Mouse (Mus musculus) bone marrow, adult 2 months (tissue): ENCODE results near the gene Tac2.

ENCODE experiments used
- CTCF ChIP-seq: fragments of 200-500 bp; IDR thresholded peaks from 2 replicates; pipeline ENCODE4 v1.5.1; 2011; ENCODE audit warnings: low read length, control low read depth; ENCODE audit not compliant: control insufficient read depth, insufficient read depth
- POLR2A ChIP-seq: fragments of 200-500 bp; IDR thresholded peaks from 2 replicates; pipeline ENCODE4 v1.6.1; 2011; ENCODE audit warnings: low read depth, mild to moderate bottlenecking, control low read depth, low read length, borderline replicate concordance; ENCODE audit not compliant: control insufficient read depth

- TF ChIP-seq CTCF (no peak), POLR2A (no peak)
Measured at GRCm38 (mm10) chr10:127698966-127699365, 25.3 kb upstream of the Tac2 start.
